In genomic region chr3:55284215-55284614, GRCm38 (mm10) we compare ENCODE assay signal across 11 mouse cellular contexts. TPM values are rescaled to one million over a fixed set of nuclear protein-coding genes. Genes with fewer than 3 reads are reported as not detected.
DNase-seq lines count a peak whose midpoint lies in the region; ATAC-seq and TF ChIP-seq lines count a peak whose summit lies in the region.
"Had no signal": no experiment of that assay in that cellular context is flagged by ENCODE, and none has a peak within 500 bp of the region (broad histone marks: within the 10 kb centered on the region; RNA-seq: fewer than 3 reads in every experiment).

No protein-coding gene starts in this region.

- H3K9me3 ChIP-seq in heart, postnatal 0 days (replicated peaks; ENCODE audit: control insufficient read depth, low read length): no peaks in the 10 kb centered on the region
- H3K9me3 ChIP-seq in midbrain, embryonic 16.5 days (replicated peaks; ENCODE audit: control insufficient read depth, low read length, poor library complexity, severe bottlenecking): no peaks in the 10 kb centered on the region
- H3K9me3 ChIP-seq: stomach, embryonic 15.5 days had no signal

- 0 out of 2 replicates have a peak, but pooled peaks cover 6% of the 10 kb centered on the region for H3K4me1 ChIP-seq in heart, postnatal 0 days (ENCODE audit: control insufficient read depth, insufficient read depth)
- peaks cover 31% of the 10 kb centered on the region for H3K4me1 ChIP-seq in midbrain, embryonic 16.5 days (ENCODE audit: control insufficient read depth, insufficient read depth, low read length)
- H3K4me1 ChIP-seq: stomach, embryonic 15.5 days had no signal

- H3K36me3 ChIP-seq in heart, postnatal 0 days (replicated peaks; ENCODE audit: control insufficient read depth, insufficient read depth, low read length): no peaks in the 10 kb centered on the region
- no peaks in the 10 kb centered on the region for H3K36me3 ChIP-seq in midbrain, embryonic 16.5 days (ENCODE audit: control insufficient read depth, insufficient read depth, low read length)
- H3K36me3 ChIP-seq: stomach, embryonic 15.5 days had no signal

- intact Hi-C loops in heart, postnatal 36 days (cut with DNase I): no loop called here

- TF ChIP-seq CTCF in heart, postnatal 0 days (IDR thresholded peaks at IDR 0.05; ENCODE audit: low read depth): no peak
- peak; percentile 12; the same call in 1 of the 2 replicates for TF ChIP-seq CTCF in layer of hippocampus, adult 2 months (conservative IDR thresholded peaks at IDR 0.05)

- no peak for TF ChIP-seq EP300 in heart, postnatal 0 days (IDR thresholded peaks at IDR 0.05; ENCODE audit: low read depth)

- H3K4me3 ChIP-seq in heart, postnatal 0 days (ENCODE audit: low read depth, low read length): no peak overlapping the region
- H3K4me3 ChIP-seq in layer of hippocampus, adult 2 months: no peak overlapping the region
- no peak overlapping the region for H3K4me3 ChIP-seq in midbrain, embryonic 16.5 days (ENCODE audit: low read depth, low read length)
- H3K4me3 ChIP-seq: stomach, embryonic 15.5 days had no signal

- H3K4me2 ChIP-seq in heart, postnatal 0 days (ENCODE audit: low read depth, low read length): no peak overlapping the region
- peak overlapping the region; percentile 34 for H3K4me2 ChIP-seq in midbrain, embryonic 16.5 days (ENCODE audit: low read length)
- H3K4me2 ChIP-seq: stomach, embryonic 15.5 days had no signal

- no peak for ATAC-seq in heart, postnatal 0 days (ENCODE audit: insufficient read depth, low read depth)
- peak; percentile 82 for ATAC-seq in midbrain, embryonic 16.5 days
- ATAC-seq in cerebellum, adult (ENCODE audit: insufficient number of reproducible peaks, low FRiP score, low TSS enrichment): no peak

- no peak overlapping the region for H3K9ac ChIP-seq in heart, postnatal 0 days (replicated peaks; ENCODE audit: low read depth, low read length)
- H3K9ac ChIP-seq in midbrain, embryonic 16.5 days (ENCODE audit: low read depth, low read length): no peak overlapping the region
- H3K9ac ChIP-seq: stomach, embryonic 15.5 days had no signal

- peak; percentile 51 for DNase-seq in heart, postnatal 0 days (ENCODE audit: low spot score)
- no peak for DNase-seq in heart, postnatal 36 days
- peak; percentile 56 for DNase-seq in embryo, embryonic 11 days
- peak; percentile 59 to 85 for DNase-seq in layer of hippocampus, adult 2 months (ENCODE audit: low spot score in 2 of 2)
- DNase-seq in urinary bladder, postnatal 10 days (ENCODE audit: low spot score): no peak
- DNase-seq in lung, postnatal 14 days: no peak
- DNase-seq: gastrocnemius, postnatal 36 days; kidney, postnatal 36 days had no signal

- 46% methylated on average over 3 of the region's 3 CpGs for WGBS in heart, postnatal 0 days
- 10% methylated on average over 3 of the region's 3 CpGs for WGBS in midbrain, embryonic 16.5 days

- H3K27me3 ChIP-seq in heart, postnatal 0 days (ENCODE audit: control insufficient read depth, insufficient read depth, low read length): no peaks in the 10 kb centered on the region
- no peaks in the 10 kb centered on the region for H3K27me3 ChIP-seq in midbrain, embryonic 16.5 days (ENCODE audit: control insufficient read depth, insufficient read depth, low read depth, low read length)
- H3K27me3 ChIP-seq: stomach, embryonic 15.5 days had no signal

- no peak overlapping the region for H3K27ac ChIP-seq in heart, postnatal 0 days (ENCODE audit: low read depth)
- H3K27ac ChIP-seq in layer of hippocampus, adult 2 months: peak overlapping the region; percentile 93
- H3K27ac ChIP-seq in midbrain, embryonic 16.5 days (ENCODE audit: low read length): peak overlapping the region; percentile 84
- H3K27ac ChIP-seq: stomach, embryonic 15.5 days had no signal

RNA-seq across cellular contexts. Expression of gene Dclk1, which starts 42.1 kb away (rescaled TPM):
- 5.6 and 18.7 TPM in 2 replicates for total RNA-seq in heart, postnatal 0 days (2014; rRNA removed; ENCODE audit: low replicate concordance)
- 4.9 and 5.8 TPM in 2 replicates for polyA plus RNA-seq in heart, postnatal 0 days (2015; fragmentation: Nextera tagmentation; extraction: Ambion mirVana)
- total RNA-seq in heart, postnatal 36 days (2021): 1 to 10 TPM; 2.5 to 5.9 TPM
- 100 to 1,000 TPM; 569 to 585 TPM for total RNA-seq in layer of hippocampus, adult 2 months (2021)
- 293 and 328 TPM in 2 replicates for polyA plus RNA-seq in midbrain, embryonic 16.5 days (2015; fragmentation: Nextera tagmentation; extraction: Ambion mirVana)

Comparison
In these comparisons a context has a peak if more than half of its experiments do, and no peak if none do; other contexts are left out.
1. DNase-seq: peak in heart, postnatal 0 days (single experiment), embryo, embryonic 11 days (single experiment) and layer of hippocampus, adult 2 months (2 of 2); none in heart, postnatal 36 days (0 of 2), urinary bladder, postnatal 10 days (single experiment) and lung, postnatal 14 days (single experiment).
2. RNA of gene Dclk1, which starts 42.1 kb away (total RNA-seq): 569 to 585 TPM in layer of hippocampus, adult 2 months; 5.6 to 18.7 TPM in heart, postnatal 0 days and 2.5 to 5.9 TPM in heart, postnatal 36 days; every median in the first group is over 10 times any median in the second.